Mouse (Mus musculus) heart, postnatal 14 days (tissue): Measurements from ENCODE around the gene Spaca4. TPM values are rescaled to one million over a fixed set of nuclear protein-coding genes. Genes with fewer than 3 reads are reported as not detected.

ENCODE experiments used
- DNase-seq, 2 experiments: peaks; one replicate each; pipeline ENCODE4 v3.0.0; 2021 to 2022
- intact Hi-C: fragments of 180-260 bp; cut with DNase I; formaldehyde crosslinking; loops from one replicate; pipeline ENCODE4 v1.15.1; 2025
- total RNA-seq, 2 experiments: library from RNA; stranded (reverse); gene quantifications; 2 replicates each; pipeline ENCODE4 v1.2.3; 2021

Spaca4 gene
- total RNA-seq, 2 experiments from 2014 or later = not detected

- DNase-seq = no peak
- intact Hi-C loops = loop anchor here (2.0 kb wide), 1 partner anchor 31 kb away; no protein-coding TSS in a partner anchor
These were observed 47.9 kb downstream of the Spaca4 start for GRCm38 (mm10) chr7:45677627-45678295.

Other genes with a start within 250 kb of the Spaca4 start
- not detected for gene Tulp2, start 243.9 kb downstream of the Spaca4 start, total RNA-seq
- 1 to 10 TPM; 2.8 to 4.6 TPM for gene Gm45808, start 239.0 kb downstream of the Spaca4 start, total RNA-seq
- 1 to 10 TPM; 4.5 to 6.0 TPM for gene Dhdh, start 237.0 kb downstream of the Spaca4 start, total RNA-seq
- gene Nucb1, start 215.4 kb downstream of the Spaca4 start, total RNA-seq = 100 to 1,000 TPM; 116 to 137 TPM
- gene Ppp1r15a, start 199.5 kb downstream of the Spaca4 start, total RNA-seq = 10 to 100 TPM; 21.7 to 32.8 TPM
- gene Plekha4, start 199.5 kb downstream of the Spaca4 start, total RNA-seq = 1 to 10 TPM; 1.9 to 2.1 TPM
- under 1 TPM; 0.19 to 0.39 TPM for gene Hsd17b14, start 170.9 kb downstream of the Spaca4 start, total RNA-seq
- 10 to 100 TPM; 85.5 to 94.6 TPM for gene Bcat2, start 155.7 kb downstream of the Spaca4 start, total RNA-seq
- gene Fgf21, start 110.3 kb downstream of the Spaca4 start, total RNA-seq = not detected
- under 1 TPM in 1 of 2 experiments, not detected in 1; 0.12 TPM for gene Fut1, start 108.5 kb downstream of the Spaca4 start, total RNA-seq
- gene Izumo1, start 104.0 kb downstream of the Spaca4 start, total RNA-seq = under 1 TPM; 0.54 to 0.67 TPM
- 10 to 100 TPM; 42.6 to 42.8 TPM for gene Rasip1, start 98.3 kb downstream of the Spaca4 start, total RNA-seq
- gene Mamstr, start 85.8 kb downstream of the Spaca4 start, total RNA-seq = 1 to 10 TPM; 6.4 to 6.9 TPM
- gene Fut2, start 59.4 kb downstream of the Spaca4 start, total RNA-seq = under 1 TPM; 0.37 to 0.69 TPM
- gene Ntn5, start 41.8 kb downstream of the Spaca4 start, total RNA-seq = under 1 TPM; 0.12 to 0.24 TPM
- gene Sec1, start 31.4 kb downstream of the Spaca4 start, total RNA-seq = under 1 TPM in 1 of 2 experiments, not detected in 1; 0.12 TPM
- 1 to 10 TPM; 4.3 to 6.6 TPM for gene Car11, start 26.0 kb downstream of the Spaca4 start, total RNA-seq
- gene Dbp, start 20.7 kb downstream of the Spaca4 start, total RNA-seq = 10 to 100 TPM; 24.7 to 27.1 TPM
- 100 to 1,000 TPM; 552 to 626 TPM for gene Rpl18, start 10.4 kb downstream of the Spaca4 start, total RNA-seq
- 10 to 100 TPM; 17.5 to 18.8 TPM for gene Sphk2, start 7.8 kb downstream of the Spaca4 start, total RNA-seq
- under 1 TPM; 0.17 to 0.24 TPM for gene Fam83e, start 4.6 kb downstream of the Spaca4 start, total RNA-seq
- under 1 TPM in 1 of 2 experiments, not detected in 1; 0.12 TPM for gene Lmtk3, start 57.9 kb upstream of the Spaca4 start, total RNA-seq
- not detected for gene Sult2b1, start 58.9 kb upstream of the Spaca4 start, total RNA-seq
- gene Cyth2, start 88.8 kb upstream of the Spaca4 start, total RNA-seq = 10 to 100 TPM; 73.9 to 77.1 TPM
- under 1 TPM; 0.74 to 1.00 TPM for gene Kcnj14, start 99.0 kb upstream of the Spaca4 start, total RNA-seq
- gene Grwd1, start 105.1 kb upstream of the Spaca4 start, total RNA-seq = 10 to 100 TPM in 1 of 2 experiments, 1 to 10 TPM in 1; 8.6 to 12.5 TPM
- 100 to 1,000 TPM; 103 to 109 TPM for gene Kdelr1, start 147.0 kb upstream of the Spaca4 start, total RNA-seq
- under 1 TPM; 0.34 to 0.41 TPM for gene Grin2d, start 152.6 kb upstream of the Spaca4 start, total RNA-seq
- gene Syngr4, start 170.9 kb upstream of the Spaca4 start, total RNA-seq = not detected
- gene Tmem143, start 171.1 kb upstream of the Spaca4 start, total RNA-seq = 10 to 100 TPM; 77.4 to 79.3 TPM
- 10 to 100 TPM; 25.7 to 32.4 TPM for gene Emp3, start 195.6 kb upstream of the Spaca4 start, total RNA-seq
- 1 to 10 TPM; 2.0 to 2.2 TPM for gene Ccdc114, start 198.3 kb upstream of the Spaca4 start, total RNA-seq